Comparison of ENCODE assay signal across 11 mouse cellular contexts in genomic region chr17:79781262-79781661, GRCm38 (mm10).
"Had no signal": no experiment of that assay in that cellular context is flagged by ENCODE, and none has a peak within 500 bp of the region (broad histone marks: within the 10 kb centered on the region; RNA-seq: fewer than 3 reads in every experiment).

No protein-coding gene starts in this region.

- H3K4me1 ChIP-seq: intestine, embryonic 15.5 days; limb, embryonic 12.5 days; liver, embryonic 13.5 days; lung, embryonic 15.5 days; midbrain, embryonic 15.5 days; neural tube, embryonic 12.5 days had no signal

- H3K36me3 ChIP-seq: intestine, embryonic 15.5 days; limb, embryonic 12.5 days; liver, embryonic 13.5 days; lung, embryonic 15.5 days; midbrain, embryonic 15.5 days; neural tube, embryonic 12.5 days had no signal

- H3K9me3 ChIP-seq: intestine, embryonic 15.5 days; lung, embryonic 15.5 days; midbrain, embryonic 15.5 days had no signal

- DNase-seq: kidney, adult 18-20 months; liver; liver, embryonic 13.5 days; liver, postnatal 0 days; thymus, postnatal 36 days had no signal

- H3K4me2 ChIP-seq: intestine, embryonic 15.5 days; limb, embryonic 12.5 days; liver, embryonic 13.5 days; lung, embryonic 15.5 days; midbrain, embryonic 15.5 days; neural tube, embryonic 12.5 days had no signal

- H3K4me3 ChIP-seq: intestine, embryonic 15.5 days; layer of hippocampus, adult 2 months; limb, embryonic 12.5 days; liver, embryonic 13.5 days; lung, embryonic 15.5 days; midbrain, embryonic 15.5 days; neural tube, embryonic 12.5 days had no signal

- ATAC-seq: intestine, embryonic 15.5 days; liver, postnatal 0 days; midbrain, embryonic 15.5 days had no signal

- H3K27ac ChIP-seq: intestine, embryonic 15.5 days; layer of hippocampus, adult 2 months; limb, embryonic 12.5 days; liver, embryonic 13.5 days; lung, embryonic 15.5 days; midbrain, embryonic 15.5 days; neural tube, embryonic 12.5 days had no signal

- H3K27me3 ChIP-seq: intestine, embryonic 15.5 days; limb, embryonic 12.5 days; liver, embryonic 13.5 days; lung, embryonic 15.5 days; midbrain, embryonic 15.5 days; neural tube, embryonic 12.5 days had no signal

- H3K9ac ChIP-seq: intestine, embryonic 15.5 days; limb, embryonic 12.5 days; liver, embryonic 13.5 days; liver, postnatal 0 days; lung, embryonic 15.5 days; midbrain, embryonic 15.5 days; neural tube, embryonic 12.5 days had no signal
